Mouse (Mus musculus): Measurements from ENCODE around the gene Manf. TPM values are rescaled to one million over a fixed set of nuclear protein-coding genes. Genes with fewer than 3 reads are reported as not detected.

The Manf gene
- polyA plus RNA-seq, 1 experiment from 2014 or later, result 249 TPM

GRCm38 (mm10) chr9:106892552-106892875 is 735 bp upstream of the Manf start:
- Histone ChIP-seq H3K4me3 (peak overlapping the region; percentile 86), H3K4me1 (peaks cover 50% of the 10 kb centered on the region), H3K36me3 (replicated peaks) (peaks cover 45% of the 10 kb centered on the region), H3K27me3 (ENCODE audit: poor library complexity, severe bottlenecking) (no peaks in the 10 kb centered on the region), H3K27ac (peak overlapping the region; percentile 95), H3K9me3 (no peaks in the 10 kb centered on the region)
- DNase-seq (ENCODE audit: extremely low spot score, low spot score), result no peak
- WGBS, result under 1% methylated on average over 9 of the region's 9 CpGs

- H3K27ac ChIP-seq, result peak overlapping the region; percentile 95
- no peaks in the 10 kb centered on the region for H3K9me3 ChIP-seq
- DNase-seq (ENCODE audit: extremely low spot score, low spot score), result no peak
- H3K4me3 ChIP-seq, result peak overlapping the region; percentile 86
- H3K4me1 ChIP-seq, result peaks cover 54% of the 10 kb centered on the region
- H3K27me3 ChIP-seq (ENCODE audit: poor library complexity, severe bottlenecking), result no peaks in the 10 kb centered on the region
- peaks cover 44% of the 10 kb centered on the region for H3K36me3 ChIP-seq (replicated peaks)
- under 1% methylated on average over 17 of the region's 17 CpGs for WGBS
Measured at GRCm38 (mm10) chr9:106891341-106891741, 438 bp downstream of the Manf start.

- 69% methylated on average over 8 of the region's 8 CpGs for WGBS
- no peaks in the 10 kb centered on the region for H3K9me3 ChIP-seq
- no peak for DNase-seq (ENCODE audit: extremely low spot score, low spot score)
- peak overlapping the region; percentile 95 for H3K27ac ChIP-seq
- peak overlapping the region; percentile 86 for H3K4me3 ChIP-seq
- no peaks in the 10 kb centered on the region for H3K27me3 ChIP-seq (ENCODE audit: poor library complexity, severe bottlenecking)
- peaks cover 58% of the 10 kb centered on the region for H3K4me1 ChIP-seq
- H3K36me3 ChIP-seq (replicated peaks), result peaks cover 48% of the 10 kb centered on the region
Measured at GRCm38 (mm10) chr9:106890496-106891240, 1.1 kb downstream of the Manf start.

- Histone ChIP-seq H3K4me3 (peak overlapping the region; percentile 86), H3K9me3 (no peaks in the 10 kb centered on the region), H3K36me3 (replicated peaks) (peaks cover 57% of the 10 kb centered on the region), H3K27ac (no peak overlapping the region), H3K4me1 (peaks cover 71% of the 10 kb centered on the region), H3K27me3 (ENCODE audit: poor library complexity, severe bottlenecking) (no peaks in the 10 kb centered on the region)
- DNase-seq (ENCODE audit: extremely low spot score, low spot score), result no peak
- 89% methylated on average over 9 of the region's 9 CpGs for WGBS
Measured at GRCm38 (mm10) chr9:106889321-106889720, 2.5 kb downstream of the Manf start.

GRCm38 (mm10) chr9:106888346-106888745 is 3.4 kb downstream of the Manf start:
- H3K27ac ChIP-seq, result no peak overlapping the region
- no peaks in the 10 kb centered on the region for H3K9me3 ChIP-seq
- WGBS, result 97% methylated on average over 3 of the region's 3 CpGs
- H3K4me3 ChIP-seq, result no peak overlapping the region
- H3K27me3 ChIP-seq (ENCODE audit: poor library complexity, severe bottlenecking), result no peaks in the 10 kb centered on the region
- peaks cover 77% of the 10 kb centered on the region for H3K4me1 ChIP-seq
- no peak for DNase-seq (ENCODE audit: extremely low spot score, low spot score)
- peaks cover 66% of the 10 kb centered on the region for H3K36me3 ChIP-seq (replicated peaks)

- no peaks in the 10 kb centered on the region for H3K9me3 ChIP-seq
- H3K27ac ChIP-seq, result peak within 1 kb of the TSS; percentile 99
- WGBS, result 2% methylated on average over 101 of the region's 101 CpGs
- no peaks in the 10 kb centered on the region for H3K27me3 ChIP-seq (ENCODE audit: poor library complexity, severe bottlenecking)
- peak; percentile 98 for DNase-seq (ENCODE audit: extremely low spot score, low spot score)
- H3K36me3 ChIP-seq (replicated peaks), result peaks cover 79% of the 10 kb centered on the region
- H3K4me3 ChIP-seq, result peak within 1 kb of the TSS; percentile 95
- peaks cover 80% of the 10 kb centered on the region for H3K4me1 ChIP-seq
Measured at GRCm38 (mm10) chr9:106886828-106887702, 4.7 kb downstream of the Manf start, which contains the start of gene Rbm15b. TSS of gene Rbm15b (minus strand) at chr9:106887428.

GRCm38 (mm10) chr9:106885901-106886731 is 5.7 kb downstream of the Manf start:
- Histone ChIP-seq H3K4me3 (peak overlapping the region; percentile 95), H3K4me1 (peaks cover 87% of the 10 kb centered on the region), H3K36me3 (replicated peaks) (peaks cover 89% of the 10 kb centered on the region), H3K9me3 (no peaks in the 10 kb centered on the region), H3K27ac (peak overlapping the region; percentile 99), H3K27me3 (ENCODE audit: poor library complexity, severe bottlenecking) (no peaks in the 10 kb centered on the region)
- peak; percentile 55 for DNase-seq (ENCODE audit: extremely low spot score, low spot score)
- WGBS, result under 1% methylated on average over 88 of the region's 107 CpGs

GRCm38 (mm10) chr9:106884996-106885900 is 6.5 kb downstream of the Manf start:
- H3K4me3 ChIP-seq, result peak overlapping the region; percentile 95
- no peaks in the 10 kb centered on the region for H3K27me3 ChIP-seq (ENCODE audit: poor library complexity, severe bottlenecking)
- 36% methylated on average over 44 of the region's 44 CpGs for WGBS
- H3K27ac ChIP-seq, result peak overlapping the region; percentile 99
- no peaks in the 10 kb centered on the region for H3K9me3 ChIP-seq
- peak; percentile 38 for DNase-seq (ENCODE audit: extremely low spot score, low spot score)
- peaks cover 78% of the 10 kb centered on the region for H3K4me1 ChIP-seq
- peaks cover 88% of the 10 kb centered on the region for H3K36me3 ChIP-seq (replicated peaks)

GRCm38 (mm10) chr9:106884306-106884705 is 7.5 kb downstream of the Manf start:
- peaks cover 73% of the 10 kb centered on the region for H3K4me1 ChIP-seq

GRCm38 (mm10) chr9:106883085-106883484 is 8.7 kb downstream of the Manf start:
- Histone ChIP-seq H3K4me3 (peak overlapping the region; percentile 95), H3K4me1 (peaks cover 61% of the 10 kb centered on the region), H3K27me3 (ENCODE audit: poor library complexity, severe bottlenecking) (no peaks in the 10 kb centered on the region), H3K27ac (no peak overlapping the region), H3K36me3 (replicated peaks) (peaks cover 88% of the 10 kb centered on the region), H3K9me3 (no peaks in the 10 kb centered on the region)
- WGBS, result 87% methylated on average over 3 of the region's 3 CpGs
- no peak for DNase-seq (ENCODE audit: extremely low spot score, low spot score)

More at GRCm38 (mm10) chr9:106884306-106884705, 7.5 kb downstream of the Manf start:
- peak; percentile 37 for DNase-seq (ENCODE audit: extremely low spot score, low spot score)
- Histone ChIP-seq H3K9me3 (no peaks in the 10 kb centered on the region), H3K27ac (peak overlapping the region; percentile 36; the same call in 1 of the 2 replicates), H3K36me3 (replicated peaks) (peaks cover 88% of the 10 kb centered on the region), H3K27me3 (ENCODE audit: poor library complexity, severe bottlenecking) (no peaks in the 10 kb centered on the region), H3K4me3 (peak overlapping the region; percentile 95)
- WGBS, result 58% methylated on average over 16 of the region's 16 CpGs

- DNase-seq (ENCODE audit: extremely low spot score, low spot score), result no peak
- no peaks in the 10 kb centered on the region for H3K27me3 ChIP-seq (ENCODE audit: poor library complexity, severe bottlenecking)
- H3K27ac ChIP-seq, result no peak overlapping the region
- H3K36me3 ChIP-seq (replicated peaks), result peaks cover 88% of the 10 kb centered on the region
- no peaks in the 10 kb centered on the region for H3K9me3 ChIP-seq
- WGBS, result 89% methylated on average over 4 of the region's 4 CpGs
- H3K4me3 ChIP-seq, result no peak overlapping the region
- peaks cover 52% of the 10 kb centered on the region for H3K4me1 ChIP-seq
Measured at GRCm38 (mm10) chr9:106882176-106882575, 9.6 kb downstream of the Manf start.

Data from forebrain, embryonic 10.5 days (tissue).